Mouse (Mus musculus) frontal cortex, adult (tissue): ENCODE results near the gene Stox2.
"Not testable (repeated sequence)": the region's sequence is repeated elsewhere in the genome, so short reads cannot be mapped to it uniquely, and the experiment has no call there.

Experiments used
- ATAC-seq: cut with Nextera tagmentation; 2 replicates; pipeline ENCODE4 v1.9.2; 2017; ENCODE audit warnings: mild to moderate bottlenecking, moderate library complexity, mixed read lengths; ENCODE audit not compliant: low TSS enrichment

Stox2 gene

DNA sequence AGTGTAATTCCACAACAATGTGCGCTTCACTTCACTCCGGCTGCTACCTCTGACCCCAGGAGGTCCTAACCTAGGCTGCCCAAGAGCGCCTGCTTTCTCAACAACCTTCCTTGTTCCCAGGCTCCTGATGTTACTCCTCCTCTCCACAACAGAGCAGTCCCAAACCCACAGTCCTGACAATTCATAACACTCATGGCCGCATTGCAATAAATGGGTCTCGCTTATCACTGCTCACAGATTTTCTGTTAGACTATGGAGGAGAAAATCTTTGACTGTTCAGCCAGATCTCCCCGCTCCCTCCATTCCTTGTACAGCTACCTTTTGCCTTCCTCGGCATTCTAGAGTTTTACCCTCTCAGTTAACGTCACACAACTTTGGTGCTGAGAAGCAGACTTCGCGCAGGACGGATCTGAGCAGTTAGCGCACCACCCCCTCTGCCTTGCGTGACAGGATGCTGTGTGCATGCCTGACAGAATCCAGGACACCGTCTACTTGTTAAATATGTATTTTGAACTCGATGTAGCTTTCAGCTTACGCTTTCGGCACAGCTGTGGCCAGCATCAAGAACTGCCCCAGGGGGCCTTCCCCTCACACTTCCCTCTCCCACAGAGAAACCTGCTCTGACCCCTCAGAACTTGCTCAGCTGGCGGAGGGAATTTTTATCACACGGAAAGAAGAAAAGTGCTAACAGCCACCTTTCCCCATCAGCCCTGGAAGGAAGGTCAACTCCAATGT is at the start of gene Stox2:
Stox2 (minus strand) TSS at position 51 of the 735 bp plus-strand sequence.
- ATAC-seq, result no peak

- no peak for ATAC-seq
Measured at GRCm38 (mm10) chr8:47495428-47495827, 49.3 kb upstream of the Stox2 start.

DNA sequence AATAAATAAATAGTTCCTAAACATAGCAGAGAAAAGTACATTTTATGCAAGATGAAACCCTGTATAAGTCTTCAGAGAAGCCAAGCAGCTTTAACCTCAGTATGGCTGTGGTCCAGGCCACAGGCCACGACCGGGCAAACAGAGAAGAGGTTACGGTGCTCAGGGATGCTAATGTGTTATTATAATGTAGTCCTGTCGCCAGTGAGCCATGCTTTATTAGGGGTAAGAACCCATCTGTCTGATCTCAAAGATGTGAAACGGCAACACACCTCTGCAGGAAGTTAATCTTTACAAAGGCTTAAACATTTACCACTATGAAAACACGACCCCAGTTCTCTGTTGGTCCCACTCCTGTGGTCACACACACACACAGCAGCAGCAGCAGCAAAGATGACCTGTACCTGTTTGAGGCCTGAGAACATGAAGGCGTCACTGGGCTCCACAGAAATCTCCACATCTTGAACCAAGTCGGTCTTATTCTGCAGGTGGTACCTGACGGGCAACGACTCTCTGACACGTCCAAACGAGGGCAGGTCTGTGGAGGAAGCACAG is 48.5 kb upstream of the Stox2 start:
- no peak for ATAC-seq

- ATAC-seq, result no peak
Measured at GRCm38 (mm10) chr8:47493106-47493505, 46.9 kb upstream of the Stox2 start.

- ATAC-seq, result no peak
Measured at GRCm38 (mm10) chr8:47487231-47487630, 41.1 kb upstream of the Stox2 start.

DNA sequence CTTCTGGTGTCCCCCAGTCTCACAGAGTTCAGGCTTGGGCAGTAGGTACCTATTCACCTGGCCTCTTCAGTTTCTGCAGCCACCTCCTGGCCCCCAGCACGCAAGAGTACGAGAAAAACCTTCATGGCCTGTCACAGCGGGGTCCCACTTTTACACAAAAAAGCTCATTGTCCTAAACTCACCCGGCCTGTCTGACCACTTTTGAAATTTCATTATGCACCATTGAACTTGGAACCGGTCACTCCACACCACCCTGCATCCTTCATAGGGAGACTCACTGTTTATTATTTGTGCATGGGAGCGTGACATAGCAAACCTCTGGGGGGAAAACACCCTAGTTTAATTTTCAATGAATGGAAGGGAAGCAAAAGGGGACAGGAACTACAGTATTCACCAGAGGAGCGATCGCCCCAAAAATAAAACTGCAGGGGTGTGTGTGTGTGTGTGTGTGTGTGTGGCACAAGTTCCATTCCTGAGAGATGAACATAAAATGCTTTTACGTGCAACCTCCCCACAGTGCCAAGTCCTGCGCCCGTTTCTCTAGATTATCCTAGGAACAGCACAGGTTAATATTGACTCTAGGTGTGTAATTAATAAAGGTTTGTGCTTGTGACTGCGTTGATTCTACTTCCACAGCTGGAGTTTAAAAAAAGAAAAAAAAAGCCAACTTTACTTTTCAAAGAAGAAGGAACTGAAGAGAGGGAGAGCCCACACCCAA is 36.4 kb upstream of the Stox2 start:
- peak; percentile 38; the same call in 1 of the 2 replicates for ATAC-seq

DNA sequence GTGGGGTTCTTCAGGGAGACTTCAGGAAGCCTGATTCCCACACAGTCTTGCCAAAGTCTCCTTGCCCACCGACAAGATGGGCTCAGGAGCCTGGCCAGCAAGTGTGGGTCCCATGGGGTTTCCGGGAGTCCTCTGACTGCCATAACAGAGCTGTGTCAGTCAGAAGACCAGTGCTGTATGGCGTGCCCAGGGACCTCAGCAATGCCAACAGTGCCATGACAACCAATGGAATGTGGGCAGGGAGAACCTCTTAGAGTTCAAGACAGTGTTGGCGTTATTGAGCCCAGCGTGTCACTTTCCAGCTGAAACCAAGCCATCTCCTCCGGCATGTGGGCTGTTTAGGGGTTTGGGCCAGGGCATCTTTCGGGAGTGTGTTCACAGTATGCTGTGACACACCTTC is 33.9 kb upstream of the Stox2 start:
- ATAC-seq, result no peak

DNA sequence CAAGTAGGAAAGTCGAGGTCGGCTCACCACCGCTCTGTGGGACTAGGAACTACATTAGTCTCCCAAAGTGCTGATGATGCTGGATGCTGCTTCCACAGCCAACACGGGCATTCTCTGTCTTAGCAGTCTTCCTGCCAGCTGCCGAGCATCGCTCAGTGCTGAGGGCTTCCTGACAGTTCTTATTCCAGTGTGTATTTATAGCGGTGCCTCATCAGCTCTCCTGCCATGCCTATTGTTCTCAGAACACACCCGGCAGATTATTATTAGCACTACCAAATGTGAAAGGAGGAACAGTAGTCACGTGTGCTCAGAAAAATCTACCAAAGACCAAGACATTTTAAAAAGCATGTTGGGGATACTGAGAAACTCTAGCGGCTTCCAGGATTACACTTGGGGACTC is 15.5 kb upstream of the Stox2 start:
- ATAC-seq, result peak; percentile 90

DNA sequence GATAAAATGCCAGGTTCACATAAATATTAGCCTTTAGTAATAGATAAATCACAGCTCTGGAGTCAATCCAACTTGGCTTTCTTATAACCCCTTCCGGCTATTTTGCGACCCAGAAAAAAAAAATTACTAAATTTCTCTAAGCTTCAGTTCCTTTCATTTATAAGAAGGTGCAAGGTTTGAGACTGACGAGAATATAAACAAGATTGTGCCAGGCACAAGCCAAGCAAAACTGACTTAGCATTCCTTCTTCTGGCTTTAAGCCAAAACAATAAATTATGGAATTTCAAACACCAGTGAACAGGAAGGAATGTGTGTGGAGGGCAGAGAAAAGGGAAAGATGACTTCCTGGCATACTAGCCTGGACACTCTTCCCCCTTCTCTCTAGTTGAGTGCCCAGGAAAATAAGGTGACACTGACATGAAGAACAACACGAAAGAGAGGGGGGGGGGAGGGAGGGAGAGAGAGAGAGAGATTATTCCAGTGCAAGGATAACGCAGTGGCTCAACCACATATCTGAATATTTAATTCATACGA is 13.1 kb upstream of the Stox2 start:
- no peak for ATAC-seq

- ATAC-seq, result no peak
Measured at GRCm38 (mm10) chr8:47458591-47458990, 12.4 kb upstream of the Stox2 start.

DNA sequence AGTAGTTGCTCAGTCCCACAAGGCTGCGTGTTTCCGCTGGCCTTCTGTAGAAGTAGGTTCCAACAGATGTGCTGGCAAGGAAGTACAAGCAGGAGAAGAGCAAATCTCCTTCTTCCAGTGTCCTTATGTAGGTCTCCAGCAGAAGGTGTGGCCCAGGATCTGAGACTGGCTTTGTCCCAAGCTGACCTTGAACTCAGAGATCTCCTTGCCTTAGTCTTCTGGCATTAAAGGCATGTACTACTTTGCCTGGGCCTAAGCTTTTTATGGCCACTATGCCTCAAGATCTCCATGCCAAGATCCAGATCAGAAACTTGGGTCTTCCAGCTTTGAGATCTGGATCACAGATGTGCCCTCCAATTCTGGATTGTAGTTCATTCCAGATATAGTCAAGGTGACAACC is 3.0 kb upstream of the Stox2 start:
- ATAC-seq, result not testable (repeated sequence)

DNA sequence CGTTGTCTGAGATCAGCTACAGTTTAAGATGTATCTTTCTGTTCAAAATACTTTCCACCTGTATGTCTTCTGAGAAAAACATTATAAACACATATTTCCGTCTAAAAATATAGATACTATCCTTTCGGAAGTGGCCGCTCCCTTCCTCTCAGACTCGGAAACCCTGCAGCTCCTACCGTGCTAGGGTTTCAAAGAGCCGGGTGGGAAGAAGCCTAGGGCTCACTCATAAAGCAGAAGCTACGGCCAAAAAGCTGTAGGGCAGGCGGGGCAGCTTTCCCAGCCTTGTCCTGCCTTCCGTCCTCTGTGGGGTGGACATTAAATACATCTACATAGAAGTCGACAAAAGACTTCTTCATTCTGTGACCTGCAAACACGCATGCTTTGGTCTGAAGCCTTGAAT is 6.9 kb downstream of the Stox2 start:
- ATAC-seq, result no peak

GRCm38 (mm10) chr8:47437976-47438375 is 8.2 kb downstream of the Stox2 start:
- no peak for ATAC-seq

- ATAC-seq, result no peak
Measured at GRCm38 (mm10) chr8:47435861-47436260, 10.3 kb downstream of the Stox2 start.

DNA sequence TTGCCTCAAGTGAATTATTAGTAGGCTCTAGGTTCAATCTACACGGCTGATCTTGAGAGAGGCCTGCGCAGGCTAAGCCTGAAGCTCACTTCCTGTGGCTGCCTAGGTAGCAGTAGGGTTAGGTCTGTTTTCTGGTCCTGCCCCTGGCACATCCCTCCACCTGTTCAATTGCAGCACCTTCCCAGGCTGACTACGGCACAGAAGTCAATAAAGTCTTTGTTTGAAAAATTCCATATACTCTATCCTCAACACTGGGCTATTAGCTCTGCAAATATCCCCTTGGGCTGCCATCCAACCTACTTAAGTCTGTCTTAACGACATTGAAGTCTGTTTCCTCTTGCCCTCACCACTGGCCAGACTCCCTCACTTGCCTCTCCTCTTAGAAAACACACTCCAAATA is 10.8 kb downstream of the Stox2 start:
- no peak for ATAC-seq

DNA sequence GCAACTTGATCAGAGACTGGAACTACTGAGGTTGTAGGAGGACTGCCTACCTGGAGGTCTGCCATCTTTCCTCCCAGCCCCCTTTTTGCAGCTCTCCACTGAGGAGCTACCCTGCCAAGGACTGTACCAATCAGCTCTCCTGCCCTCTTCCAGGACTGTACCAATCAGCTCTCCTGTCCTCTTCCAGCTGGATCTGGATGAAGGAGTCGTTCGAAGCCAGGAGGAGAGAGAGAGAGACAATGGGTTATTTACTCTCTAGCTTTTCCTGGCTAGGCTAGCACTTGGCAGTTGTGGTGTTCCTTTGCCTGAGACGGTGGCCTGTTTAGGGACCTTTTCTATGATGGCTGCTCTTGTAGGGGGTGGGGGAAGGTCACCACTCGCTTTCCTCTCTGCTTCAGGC is 14.9 kb downstream of the Stox2 start:
- peak; percentile 87 for ATAC-seq

- ATAC-seq, result not testable (repeated sequence)
Measured at GRCm38 (mm10) chr8:47414258-47414525, 32.0 kb downstream of the Stox2 start.

DNA sequence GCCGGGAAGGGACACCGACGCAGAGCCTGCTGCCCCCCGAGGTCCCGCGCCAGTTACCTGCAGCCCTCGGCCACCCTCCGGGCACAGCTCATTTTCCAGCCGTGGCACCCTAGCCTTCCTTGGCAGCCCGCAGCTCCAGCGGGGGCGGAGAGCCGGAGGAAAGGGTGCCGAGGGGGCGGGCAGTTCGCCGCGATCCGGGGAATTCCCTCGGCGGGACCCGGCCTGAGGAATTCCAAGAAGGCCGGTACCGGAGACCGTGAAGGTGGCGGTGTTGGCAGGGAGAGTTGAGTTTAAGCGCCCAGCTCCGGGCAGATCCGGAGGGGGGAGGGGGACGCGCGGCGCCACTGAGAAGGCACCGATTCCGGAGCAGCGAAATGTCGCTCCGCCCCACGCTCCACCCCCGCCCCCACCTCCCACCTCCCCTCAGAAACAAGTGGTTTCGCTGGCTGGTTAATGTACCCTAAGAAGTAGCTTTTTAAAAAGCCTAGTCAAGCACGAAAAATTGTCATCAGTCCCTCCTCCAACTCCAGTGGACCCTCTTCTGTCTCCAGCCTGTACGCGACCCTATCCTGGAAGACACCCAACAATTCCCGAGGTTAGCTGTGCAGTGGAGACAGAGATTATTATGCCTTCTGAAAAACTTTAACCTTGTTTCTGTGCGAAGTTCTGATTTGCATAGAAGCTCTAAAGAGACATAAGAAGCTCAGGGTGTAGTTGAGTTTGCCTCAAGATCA is 32.5 kb downstream of the Stox2 start:
- ATAC-seq, result peak; percentile 50; the same call in 1 of the 2 replicates

- ATAC-seq, result peak; percentile 28; the same call in 1 of the 2 replicates
Measured at GRCm38 (mm10) chr8:47412696-47413523, 33.3 kb downstream of the Stox2 start.

GRCm38 (mm10) chr8:47411994-47412695 is 34.0 kb downstream of the Stox2 start:
- ATAC-seq, result 0 out of 2 replicates have a peak, but pooled peaks have one; percentile 30

DNA sequence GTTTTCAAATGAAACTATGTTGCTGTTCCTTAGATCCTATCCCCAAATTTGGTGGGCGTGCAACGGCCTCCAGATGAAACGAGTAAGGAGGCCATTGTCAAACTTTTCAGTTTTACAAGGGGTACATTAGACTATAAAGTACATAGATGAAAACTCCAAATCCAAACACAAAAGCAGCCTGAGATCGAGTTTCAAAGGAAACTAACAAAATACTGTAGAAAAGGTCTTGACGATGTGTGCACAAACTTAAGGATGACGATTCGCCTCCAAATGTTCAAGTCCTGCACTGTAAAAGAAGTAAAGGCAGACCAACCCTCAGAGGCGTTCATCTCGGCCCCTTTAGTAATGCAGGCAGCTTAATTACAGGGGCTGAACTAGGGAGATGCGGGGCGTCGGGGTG is 34.8 kb downstream of the Stox2 start:
- ATAC-seq, result no peak
